Mouse (Mus musculus) brain, adult 2 months (tissue): Measurements from ENCODE around the gene Uap1.
"Not testable (repeated sequence)": the region's sequence is repeated elsewhere in the genome, so short reads cannot be mapped to it uniquely, and the experiment has no call there.

Experiments
- DNase-seq: peaks from one replicate; pipeline ENCODE4 v3.0.0; 2011; ENCODE audit warnings: low read depth, low spot score

The Uap1 gene

GRCm38 (mm10) chr1:170112261-170112660 is 62.5 kb downstream of the Uap1 start:
- no peak for DNase-seq

- peak; percentile 61 for DNase-seq
Measured at GRCm38 (mm10) chr1:170111651-170112226, 63.0 kb downstream of the Uap1 start.

DNA sequence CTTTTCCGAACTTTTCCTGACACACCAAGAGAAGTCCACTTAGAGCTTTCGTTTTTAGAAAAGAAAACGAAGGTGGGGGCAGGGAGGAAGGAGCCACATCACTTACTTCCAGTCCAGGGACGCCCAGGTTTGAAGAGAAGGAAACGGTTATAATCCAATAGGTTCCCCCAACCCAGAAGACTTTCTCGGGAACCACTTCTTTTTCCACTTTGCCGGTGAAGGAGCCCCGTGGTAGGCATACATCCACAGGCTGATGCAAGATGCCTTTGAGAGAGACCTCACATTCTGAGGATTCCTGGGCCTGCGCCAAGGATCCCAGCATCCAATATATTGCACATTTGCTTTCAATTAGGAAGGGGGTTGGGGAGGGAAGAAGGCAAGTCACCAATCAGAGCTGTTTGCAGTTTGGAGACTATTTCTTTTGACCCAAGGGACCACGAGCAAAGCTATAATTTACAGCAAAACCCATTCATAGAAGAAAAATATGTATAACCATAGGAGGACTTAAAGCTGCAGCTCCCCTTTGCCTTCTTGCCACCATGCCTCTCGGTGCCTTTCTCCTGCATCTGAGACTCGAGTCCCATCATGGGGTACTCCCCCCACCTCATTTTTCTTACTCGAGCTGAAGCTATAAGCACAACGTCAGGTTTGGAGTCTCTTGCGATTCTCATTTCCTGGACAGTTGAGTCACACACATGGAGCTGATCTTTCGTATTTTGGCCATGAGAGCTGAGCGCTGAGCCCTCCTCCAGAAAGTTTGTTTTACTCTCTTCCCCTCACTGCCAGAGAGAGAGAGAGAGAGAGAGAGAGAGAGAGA is 64.0 kb downstream of the Uap1 start, which contains the start of gene Ddr2:
Ddr2 (minus strand) TSS at position 247 of the 817 bp plus-strand sequence.
- DNase-seq = peak; percentile 16

- no peak for DNase-seq
Measured at GRCm38 (mm10) chr1:170109776-170110515, 64.8 kb downstream of the Uap1 start.

GRCm38 (mm10) chr1:170102814-170103213 is 71.9 kb downstream of the Uap1 start:
- DNase-seq = not testable (repeated sequence)
